Mouse (Mus musculus) brown adipose tissue, adult 24 weeks (tissue): ENCODE results near the gene Dennd2a. TPM values are rescaled to one million over a fixed set of nuclear protein-coding genes. Genes with fewer than 3 reads are reported as not detected.
A peak's percentile ranks its signal among the peaks of the same experiment; 100 is the strongest.

ENCODE experiments used
- H3K27ac ChIP-seq: fragments of 200-500 bp; replicated peaks from 2 replicates; pipeline ENCODE4 v1.5.1; 2012; ENCODE audit warnings: low read depth, mild to moderate bottlenecking, low read length
- H3K4me1 ChIP-seq: fragments of 200-500 bp; 2 replicates; pipeline ENCODE4 v1.6.1; 2012; ENCODE audit warnings: low read length, mixed read lengths; ENCODE audit not compliant: control insufficient read depth, insufficient read depth, insufficient read length
- H3K4me3 ChIP-seq: fragments of 200-500 bp; 2 replicates; pipeline ENCODE4 v1.5.1; 2012; ENCODE audit warnings: low read depth, mild to moderate bottlenecking, low read length, moderate library complexity; ENCODE audit not compliant: insufficient read depth
- polyA plus RNA-seq: library from polyadenylated mRNA; stranded (reverse); fragments of >200 nt; gene quantifications from 2 replicates; pipeline ENCODE4 v1.2.4, GENCODE M21; 2012; ENCODE audit not compliant: missing spikeins, insufficient read depth, insufficient read length

Gene Dennd2a
- polyA plus RNA-seq, 1 experiment: 1.7 TPM

- Histone ChIP-seq H3K4me3 (peak within 1 kb of the TSS; percentile 95), H3K27ac (peak within 1 kb of the TSS; percentile 91), H3K4me1 (peaks cover 5% of the 10 kb centered on the region; the same call in 1 of the 2 replicates)
Measured at GRCm38 (mm10) chr6:39573791-39574554, 16.3 kb upstream of the Dennd2a start, which contains the start of gene Adck2. Gene Adck2 (plus strand): TSS chr6:39573873.

- no peak overlapping the region for H3K4me3 ChIP-seq
- H3K27ac ChIP-seq: no peak overlapping the region
- peaks cover 5% of the 10 kb centered on the region; the same call in 1 of the 2 replicates for H3K4me1 ChIP-seq
Measured at GRCm38 (mm10) chr6:39570426-39570825, 12.8 kb upstream of the Dennd2a start.

GRCm38 (mm10) chr6:39567528-39567927 lies 9.9 kb upstream of the Dennd2a start:
- Histone ChIP-seq H3K27ac (no peak overlapping the region), H3K4me1 (no peaks in the 10 kb centered on the region), H3K4me3 (no peak overlapping the region)

GRCm38 (mm10) chr6:39562166-39563015 lies 4.7 kb upstream of the Dennd2a start:
- peak overlapping the region; percentile 23; the same call in 1 of the 2 replicates for H3K4me3 ChIP-seq
- no peak overlapping the region for H3K27ac ChIP-seq
- no peaks in the 10 kb centered on the region for H3K4me1 ChIP-seq

- Histone ChIP-seq H3K27ac (no peak overlapping the region), H3K4me3 (no peak overlapping the region), H3K4me1 (no peaks in the 10 kb centered on the region)
Measured at GRCm38 (mm10) chr6:39559276-39559939, 1.7 kb upstream of the Dennd2a start.

- peak overlapping the region; percentile 63 for H3K27ac ChIP-seq
- peak overlapping the region; percentile 63 for H3K4me3 ChIP-seq
- H3K4me1 ChIP-seq: no peaks in the 10 kb centered on the region
Measured at GRCm38 (mm10) chr6:39556900-39557659, 587 bp downstream of the Dennd2a start.

- Histone ChIP-seq H3K4me1 (no peaks in the 10 kb centered on the region), H3K4me3 (0 out of 2 replicates have a peak overlapping the region, but pooled peaks have one; percentile 13), H3K27ac (peak overlapping the region; percentile 44; the same call in 1 of the 2 replicates)
Measured at GRCm38 (mm10) chr6:39555648-39555945, 2.1 kb downstream of the Dennd2a start.

- Histone ChIP-seq H3K27ac (peak overlapping the region; percentile 44), H3K4me3 (peak overlapping the region; percentile 5; the same call in 1 of the 2 replicates), H3K4me1 (no peaks in the 10 kb centered on the region)
Measured at GRCm38 (mm10) chr6:39554888-39555647, 2.6 kb downstream of the Dennd2a start.

- Histone ChIP-seq H3K4me1 (no peaks in the 10 kb centered on the region), H3K27ac (no peak overlapping the region), H3K4me3 (no peak overlapping the region)
Measured at GRCm38 (mm10) chr6:39551981-39552636, 5.6 kb downstream of the Dennd2a start.

- peaks cover under 1% of the 10 kb centered on the region; the same call in 1 of the 2 replicates for H3K4me1 ChIP-seq
- no peak overlapping the region for H3K27ac ChIP-seq
- H3K4me3 ChIP-seq: no peak overlapping the region
Measured at GRCm38 (mm10) chr6:39548030-39548429, 9.6 kb downstream of the Dennd2a start.

- no peak overlapping the region for H3K27ac ChIP-seq
- peaks cover 5% of the 10 kb centered on the region; the same call in 1 of the 2 replicates for H3K4me1 ChIP-seq
- no peak overlapping the region for H3K4me3 ChIP-seq
Measured at GRCm38 (mm10) chr6:39545474-39545873, 12.2 kb downstream of the Dennd2a start.

- no peak overlapping the region for H3K4me3 ChIP-seq
- H3K27ac ChIP-seq: peak overlapping the region; percentile 17
- H3K4me1 ChIP-seq: peaks cover 5% of the 10 kb centered on the region; the same call in 1 of the 2 replicates
Measured at GRCm38 (mm10) chr6:39543769-39544420, 13.8 kb downstream of the Dennd2a start.
